Mouse (Mus musculus): ENCODE measurements around the gene Ctsd. TPM values are rescaled to one million over a fixed set of nuclear protein-coding genes. Genes with fewer than 3 reads are reported as not detected.

Ctsd gene
- polyA plus RNA-seq, 1 experiment: 461 TPM

DNA sequence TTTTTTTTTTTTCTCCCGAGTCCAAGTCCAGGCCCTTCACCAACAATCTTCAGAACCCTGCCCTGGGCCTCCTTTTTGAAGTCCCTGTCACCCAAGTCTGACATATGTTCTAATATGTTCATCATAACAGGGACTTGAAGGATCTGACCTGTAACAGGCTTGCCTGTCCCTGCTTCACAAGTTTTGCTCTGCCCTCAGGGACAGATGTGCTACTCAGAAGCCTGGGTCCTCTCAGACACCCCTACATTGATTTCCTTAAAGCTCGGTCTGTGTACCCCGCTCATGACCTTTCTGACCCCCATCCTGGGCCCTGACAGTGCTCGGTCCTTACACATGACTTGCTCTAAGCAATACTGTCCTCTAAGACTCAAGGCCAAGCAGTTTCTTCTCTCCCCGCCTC lies 14.8 kb downstream of the Ctsd start:
- no peak overlapping the region for H3K4me3 ChIP-seq (ENCODE audit: extremely low read depth, insufficient read depth, insufficient read length)
- no peak overlapping the region for H3K27ac ChIP-seq (ENCODE audit: insufficient read depth, low read length)
- no peak for DNase-seq (ENCODE audit: low read depth in 1 of 2, low spot score in 2 of 2)
- TF ChIP-seq CTCF (IDR thresholded peaks at IDR 0.05; ENCODE audit: extremely low read depth, insufficient read depth, insufficient read length, insufficient replicate concordance) (no peak), POLR2A (IDR thresholded peaks at IDR 0.05; ENCODE audit: low read depth, low read length) (no peak)
- H3K27me3 ChIP-seq (ENCODE audit: control insufficient read depth, insufficient read depth, low read length): peaks cover 3% of the 10 kb centered on the region; the same call in 1 of the 2 replicates
- WGBS: 88% methylated on average over 5 of the region's 5 CpGs
- H3K4me1 ChIP-seq (ENCODE audit: control insufficient read depth, insufficient read depth, insufficient read length): peaks cover 4% of the 10 kb centered on the region; the same call in 1 of the 2 replicates
- peaks cover 17% of the 10 kb centered on the region for H3K36me3 ChIP-seq (ENCODE audit: control insufficient read depth, insufficient read depth, low read length)

DNA sequence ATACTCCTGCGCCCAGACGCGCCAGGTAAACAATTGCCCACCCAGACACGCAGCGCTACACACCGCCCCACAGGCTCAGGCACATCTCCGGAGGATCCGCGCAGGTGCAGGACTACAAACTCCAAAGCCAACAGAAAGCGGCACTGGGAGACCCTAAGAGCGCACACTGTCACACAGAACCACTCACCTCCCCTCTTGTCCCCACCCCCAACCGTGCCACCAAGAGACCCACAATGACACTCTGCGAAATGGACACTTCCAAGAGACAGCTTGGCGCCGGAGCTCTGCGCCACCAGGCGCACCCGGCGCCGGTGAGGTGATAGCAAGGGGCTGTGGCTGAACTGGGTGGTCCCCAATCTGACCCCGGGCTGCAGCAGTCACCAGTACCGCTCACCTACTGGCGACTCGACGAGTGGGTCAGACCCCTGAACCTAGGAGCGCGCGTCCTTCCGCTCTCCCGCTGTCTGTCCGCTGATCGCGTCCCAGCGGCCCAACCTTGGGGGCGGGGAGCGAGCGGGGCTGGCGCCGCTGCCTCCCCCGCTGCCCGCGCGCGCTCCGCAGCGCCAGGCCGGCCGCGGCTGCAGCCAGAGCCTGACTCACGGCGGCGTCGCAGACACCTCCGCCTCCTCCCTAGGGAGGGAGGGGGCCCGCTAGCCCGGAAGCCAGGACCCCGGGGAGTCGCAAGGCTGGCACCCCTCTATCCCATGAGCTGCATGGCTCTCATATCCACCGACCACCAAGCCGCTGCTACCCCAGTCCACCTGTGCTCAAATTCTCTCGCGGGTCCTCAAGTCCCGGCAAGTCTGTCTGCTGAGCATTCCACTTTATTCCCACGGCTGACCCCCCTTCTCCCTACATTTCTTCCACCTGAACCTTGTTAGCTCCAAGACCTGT lies 15.8 kb downstream of the Ctsd start:
- TF ChIP-seq CTCF (IDR thresholded peaks at IDR 0.05; ENCODE audit: extremely low read depth, insufficient read depth, insufficient read length, insufficient replicate concordance) (no peak), POLR2A (IDR thresholded peaks at IDR 0.05; ENCODE audit: low read depth, low read length) (no peak)
- peaks cover 14% of the 10 kb centered on the region for H3K36me3 ChIP-seq (ENCODE audit: control insufficient read depth, insufficient read depth, low read length)
- H3K27me3 ChIP-seq (ENCODE audit: control insufficient read depth, insufficient read depth, low read length): peaks cover 3% of the 10 kb centered on the region; the same call in 1 of the 2 replicates
- WGBS: 5% methylated on average over 63 of the region's 64 CpGs
- H3K4me3 ChIP-seq (ENCODE audit: extremely low read depth, insufficient read depth, insufficient read length): peak overlapping the region; percentile 58
- DNase-seq (ENCODE audit: low read depth in 1 of 2, low spot score in 2 of 2): no peak
- peaks cover 4% of the 10 kb centered on the region; the same call in 1 of the 2 replicates for H3K4me1 ChIP-seq (ENCODE audit: control insufficient read depth, insufficient read depth, insufficient read length)
- peak overlapping the region; percentile 50 for H3K27ac ChIP-seq (ENCODE audit: insufficient read depth, low read length)

DNA sequence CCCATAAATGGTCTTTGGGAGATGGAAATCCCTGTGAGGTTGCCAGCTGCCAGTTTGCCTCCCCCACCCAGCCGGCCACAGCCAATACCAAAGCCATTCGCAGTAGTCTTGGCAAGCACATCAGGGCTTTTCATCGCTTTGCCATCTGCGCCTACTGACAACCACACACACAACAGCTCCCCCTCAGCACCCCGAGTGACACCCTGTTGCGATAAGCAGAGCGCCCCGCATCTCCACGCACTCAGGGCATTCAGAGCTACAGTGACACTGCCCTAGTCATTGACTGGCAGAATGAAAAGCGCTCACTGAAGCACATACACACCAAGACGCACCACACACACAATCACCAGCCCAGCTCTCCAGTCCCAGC lies 16.5 kb downstream of the Ctsd start:
- no peak for DNase-seq (ENCODE audit: low read depth in 1 of 2, low spot score in 2 of 2)
- Histone ChIP-seq H3K27me3 (ENCODE audit: control insufficient read depth, insufficient read depth, low read length) (peaks cover 3% of the 10 kb centered on the region; the same call in 1 of the 2 replicates), H3K27ac (ENCODE audit: insufficient read depth, low read length) (peak overlapping the region; percentile 50), H3K4me3 (ENCODE audit: extremely low read depth, insufficient read depth, insufficient read length) (peak overlapping the region; percentile 58), H3K36me3 (ENCODE audit: control insufficient read depth, insufficient read depth, low read length) (peaks cover 10% of the 10 kb centered on the region), H3K4me1 (ENCODE audit: control insufficient read depth, insufficient read depth, insufficient read length) (peaks cover 4% of the 10 kb centered on the region; the same call in 1 of the 2 replicates)
- WGBS: 46% methylated on average over 11 of the region's 11 CpGs
- TF ChIP-seq CTCF (IDR thresholded peaks at IDR 0.05; ENCODE audit: extremely low read depth, insufficient read depth, insufficient read length, insufficient replicate concordance) (no peak), POLR2A (IDR thresholded peaks at IDR 0.05; ENCODE audit: low read depth, low read length) (no peak)

DNA sequence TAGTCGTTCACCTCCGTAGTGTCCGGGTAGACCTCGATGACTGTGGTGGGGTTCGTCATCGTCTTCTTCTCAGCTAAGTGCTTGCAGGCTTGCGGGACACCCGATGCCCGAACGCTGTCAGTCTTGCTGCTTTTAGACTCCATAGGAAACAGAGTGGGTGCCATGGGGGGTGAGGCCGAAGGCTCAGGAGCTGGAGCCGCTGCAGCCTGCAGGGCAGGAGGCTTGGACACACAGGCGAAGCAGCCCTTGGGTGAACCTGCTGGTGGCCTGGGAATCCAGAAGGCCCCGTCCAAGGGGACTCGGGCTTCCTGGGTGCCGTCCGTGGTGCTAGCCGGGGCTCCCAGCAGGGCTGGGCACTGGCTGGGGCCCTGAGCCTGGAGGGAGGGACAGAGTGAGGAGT lies 16.9 kb downstream of the Ctsd start:
- Histone ChIP-seq H3K27ac (ENCODE audit: insufficient read depth, low read length) (no peak overlapping the region), H3K4me3 (ENCODE audit: extremely low read depth, insufficient read depth, insufficient read length) (peak overlapping the region; percentile 58; the same call in 1 of the 2 replicates), H3K36me3 (ENCODE audit: control insufficient read depth, insufficient read depth, low read length) (peaks cover 6% of the 10 kb centered on the region), H3K27me3 (ENCODE audit: control insufficient read depth, insufficient read depth, low read length) (peaks cover 3% of the 10 kb centered on the region; the same call in 1 of the 2 replicates), H3K4me1 (ENCODE audit: control insufficient read depth, insufficient read depth, insufficient read length) (peaks cover 4% of the 10 kb centered on the region; the same call in 1 of the 2 replicates)
- 85% methylated on average over 18 of the region's 18 CpGs for WGBS
- TF ChIP-seq POLR2A (IDR thresholded peaks at IDR 0.05; ENCODE audit: low read depth, low read length): no peak
- TF ChIP-seq CTCF (IDR thresholded peaks at IDR 0.05; ENCODE audit: extremely low read depth, insufficient read depth, insufficient read length, insufficient replicate concordance): no peak
- no peak for DNase-seq (ENCODE audit: low read depth in 1 of 2, low spot score in 2 of 2)

DNA sequence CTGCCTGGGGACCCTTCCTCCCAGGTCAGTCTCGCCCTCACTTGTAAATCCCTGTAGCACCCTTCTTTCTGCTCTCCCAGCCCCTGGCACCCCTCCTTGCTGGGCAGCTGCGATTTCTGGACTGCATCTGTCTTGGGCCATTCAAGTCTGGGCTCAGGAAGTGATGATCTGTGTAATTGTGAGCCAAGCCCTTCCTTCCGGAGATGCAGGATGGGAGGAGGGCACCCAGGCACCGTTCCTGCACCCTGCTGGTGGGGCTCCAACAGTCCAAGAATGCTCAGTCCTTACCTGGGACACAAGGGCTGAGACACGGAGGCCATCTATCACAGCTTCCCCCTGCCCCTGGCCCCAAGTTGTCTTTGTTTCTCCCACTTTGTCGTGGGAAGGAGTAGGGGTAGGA lies 18.0 kb downstream of the Ctsd start:
- Histone ChIP-seq H3K27me3 (ENCODE audit: control insufficient read depth, insufficient read depth, low read length) (peaks cover 3% of the 10 kb centered on the region; the same call in 1 of the 2 replicates), H3K27ac (ENCODE audit: insufficient read depth, low read length) (peak overlapping the region; percentile 28; the same call in 1 of the 2 replicates), H3K4me1 (ENCODE audit: control insufficient read depth, insufficient read depth, insufficient read length) (peaks cover 4% of the 10 kb centered on the region; the same call in 1 of the 2 replicates), H3K36me3 (ENCODE audit: control insufficient read depth, insufficient read depth, low read length) (no peaks in the 10 kb centered on the region), H3K4me3 (ENCODE audit: extremely low read depth, insufficient read depth, insufficient read length) (no peak overlapping the region; the same call in 1 of the 2 replicates)
- TF ChIP-seq CTCF (IDR thresholded peaks at IDR 0.05; ENCODE audit: extremely low read depth, insufficient read depth, insufficient read length, insufficient replicate concordance) (no peak), POLR2A (IDR thresholded peaks at IDR 0.05; ENCODE audit: low read depth, low read length) (no peak)
- WGBS: 70% methylated on average over 6 of the region's 6 CpGs
- DNase-seq (ENCODE audit: low read depth in 1 of 2, low spot score in 2 of 2): no peak

DNA sequence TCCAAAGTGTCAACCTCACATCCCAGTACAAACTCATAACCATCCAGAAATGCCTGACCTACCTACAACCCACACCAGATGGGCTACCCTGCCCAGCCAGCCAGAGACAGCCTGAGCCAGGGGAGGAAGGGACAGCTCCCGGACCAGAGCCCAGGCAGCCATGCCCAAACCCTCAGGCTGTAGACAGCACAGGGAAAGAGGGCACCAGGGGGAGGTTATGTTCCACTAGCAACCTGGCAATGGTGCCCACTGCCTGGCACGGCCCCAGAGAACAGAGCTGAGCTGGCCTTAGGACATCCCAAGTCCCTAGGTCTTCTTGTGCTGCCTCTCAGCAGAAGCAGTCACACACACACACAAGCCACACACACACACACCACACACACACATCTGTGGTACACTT lies 19.0 kb downstream of the Ctsd start:
- peaks cover 4% of the 10 kb centered on the region; the same call in 1 of the 2 replicates for H3K4me1 ChIP-seq (ENCODE audit: control insufficient read depth, insufficient read depth, insufficient read length)
- H3K4me3 ChIP-seq (ENCODE audit: extremely low read depth, insufficient read depth, insufficient read length): no peak overlapping the region
- DNase-seq (ENCODE audit: low read depth in 1 of 2, low spot score in 2 of 2): no peak
- WGBS: 88% methylated on average over 2 of the region's 2 CpGs
- no peak overlapping the region for H3K27ac ChIP-seq (ENCODE audit: insufficient read depth, low read length)
- peaks cover 3% of the 10 kb centered on the region; the same call in 1 of the 2 replicates for H3K27me3 ChIP-seq (ENCODE audit: control insufficient read depth, insufficient read depth, low read length)
- no peak for TF ChIP-seq POLR2A (IDR thresholded peaks at IDR 0.05; ENCODE audit: low read depth, low read length)
- no peak for TF ChIP-seq CTCF (IDR thresholded peaks at IDR 0.05; ENCODE audit: extremely low read depth, insufficient read depth, insufficient read length, insufficient replicate concordance)
- no peaks in the 10 kb centered on the region for H3K36me3 ChIP-seq (ENCODE audit: control insufficient read depth, insufficient read depth, low read length)
